Mouse (Mus musculus): ENCODE results near the gene Il1r1. TPM values are rescaled to one million over a fixed set of nuclear protein-coding genes. Genes with fewer than 3 reads are reported as not detected.

Il1r1 gene
- 1.4 and 1.6 TPM in 2 replicates for polyA plus RNA-seq (2012; rRNA removed)

- DNase-seq (ENCODE audit: extremely low spot score in 1 of 2, low spot score in 1 of 2): peak in 1 of 2 experiments; percentile 20
These were observed at the start of gene Il1r1 for GRCm38 (mm10) chr1:40224539-40225284. Il1r1 (plus strand) TSS chr1:40225080.

- no peak for DNase-seq (ENCODE audit: extremely low spot score in 1 of 2, low spot score in 1 of 2)
These were observed 49.8 kb upstream of the Il1r1 start for GRCm38 (mm10) chr1:40175123-40175522.

- DNase-seq (ENCODE audit: extremely low spot score in 1 of 2, low spot score in 1 of 2): no peak
These were observed 49.1 kb upstream of the Il1r1 start for GRCm38 (mm10) chr1:40175797-40176196.

GRCm38 (mm10) chr1:40179031-40179430, 45.8 kb upstream of the Il1r1 start:
- DNase-seq (ENCODE audit: extremely low spot score in 1 of 2, low spot score in 1 of 2): no peak

GRCm38 (mm10) chr1:40179493-40179892, 45.4 kb upstream of the Il1r1 start:
- DNase-seq (ENCODE audit: extremely low spot score in 1 of 2, low spot score in 1 of 2): no peak

GRCm38 (mm10) chr1:40180861-40181260, 44.0 kb upstream of the Il1r1 start:
- no peak for DNase-seq (ENCODE audit: extremely low spot score in 1 of 2, low spot score in 1 of 2)

GRCm38 (mm10) chr1:40181716-40182115, 43.2 kb upstream of the Il1r1 start:
- DNase-seq (ENCODE audit: extremely low spot score in 1 of 2, low spot score in 1 of 2): no peak

- DNase-seq (ENCODE audit: extremely low spot score in 1 of 2, low spot score in 1 of 2): no peak
These were observed 41.5 kb upstream of the Il1r1 start for GRCm38 (mm10) chr1:40183410-40183809.

GRCm38 (mm10) chr1:40187961-40188360, 36.9 kb upstream of the Il1r1 start:
- DNase-seq (ENCODE audit: extremely low spot score in 1 of 2, low spot score in 1 of 2): peak in 1 of 2 experiments; percentile 13

GRCm38 (mm10) chr1:40190025-40190424, 34.9 kb upstream of the Il1r1 start:
- peak in 1 of 2 experiments; percentile 43 for DNase-seq (ENCODE audit: extremely low spot score in 1 of 2, low spot score in 1 of 2)

GRCm38 (mm10) chr1:40190837-40191236, 34.0 kb upstream of the Il1r1 start:
- no peak for DNase-seq (ENCODE audit: extremely low spot score in 1 of 2, low spot score in 1 of 2)

GRCm38 (mm10) chr1:40194279-40194678, 30.6 kb upstream of the Il1r1 start:
- no peak for DNase-seq (ENCODE audit: extremely low spot score in 1 of 2, low spot score in 1 of 2)

- no peak for DNase-seq (ENCODE audit: extremely low spot score in 1 of 2, low spot score in 1 of 2)
These were observed 11.3 kb upstream of the Il1r1 start for GRCm38 (mm10) chr1:40213337-40214159.

GRCm38 (mm10) chr1:40217521-40217920, 7.4 kb upstream of the Il1r1 start:
- DNase-seq (ENCODE audit: extremely low spot score in 1 of 2, low spot score in 1 of 2): no peak

- DNase-seq (ENCODE audit: extremely low spot score in 1 of 2, low spot score in 1 of 2): no peak
These were observed 6.3 kb upstream of the Il1r1 start for GRCm38 (mm10) chr1:40218603-40219002.

GRCm38 (mm10) chr1:40220549-40220948, 4.3 kb upstream of the Il1r1 start:
- no peak for DNase-seq (ENCODE audit: extremely low spot score in 1 of 2, low spot score in 1 of 2)

GRCm38 (mm10) chr1:40221864-40222263, 3.0 kb upstream of the Il1r1 start:
- DNase-seq (ENCODE audit: extremely low spot score in 1 of 2, low spot score in 1 of 2): no peak

- no peak for DNase-seq (ENCODE audit: extremely low spot score in 1 of 2, low spot score in 1 of 2)
These were observed 2.2 kb upstream of the Il1r1 start for GRCm38 (mm10) chr1:40222680-40223079.

- DNase-seq (ENCODE audit: extremely low spot score in 1 of 2, low spot score in 1 of 2): no peak
These were observed 1.3 kb upstream of the Il1r1 start for GRCm38 (mm10) chr1:40223591-40223990.

GRCm38 (mm10) chr1:40225580-40225979, 700 bp downstream of the Il1r1 start:
- no peak for DNase-seq (ENCODE audit: extremely low spot score in 1 of 2, low spot score in 1 of 2)

GRCm38 (mm10) chr1:40229033-40229432, 4.2 kb downstream of the Il1r1 start:
- DNase-seq (ENCODE audit: extremely low spot score in 1 of 2, low spot score in 1 of 2): no peak

Measured in frontal cortex, adult 2 months (tissue).